Mouse (Mus musculus) adrenal gland, postnatal 10 days (tissue): ENCODE results near the gene Dagla. TPM values are rescaled to one million over a fixed set of nuclear protein-coding genes. Genes with fewer than 3 reads are reported as not detected.

Experiments
- DNase-seq: peaks from one replicate; pipeline ENCODE4 v3.0.0; 2021; ENCODE audit warnings: mixed read lengths
- total RNA-seq, 2 experiments: library from RNA; stranded (reverse); gene quantifications; 2 replicates each; pipeline ENCODE4 v1.2.3; 2021

Gene Dagla
- total RNA-seq, 2 experiments from 2014 or later: 6.3 to 8.4 TPM

- DNase-seq: no peak
Observed at GRCm38 (mm10) chr19:10239419-10239818, 65.3 kb downstream of the Dagla start.

DNA sequence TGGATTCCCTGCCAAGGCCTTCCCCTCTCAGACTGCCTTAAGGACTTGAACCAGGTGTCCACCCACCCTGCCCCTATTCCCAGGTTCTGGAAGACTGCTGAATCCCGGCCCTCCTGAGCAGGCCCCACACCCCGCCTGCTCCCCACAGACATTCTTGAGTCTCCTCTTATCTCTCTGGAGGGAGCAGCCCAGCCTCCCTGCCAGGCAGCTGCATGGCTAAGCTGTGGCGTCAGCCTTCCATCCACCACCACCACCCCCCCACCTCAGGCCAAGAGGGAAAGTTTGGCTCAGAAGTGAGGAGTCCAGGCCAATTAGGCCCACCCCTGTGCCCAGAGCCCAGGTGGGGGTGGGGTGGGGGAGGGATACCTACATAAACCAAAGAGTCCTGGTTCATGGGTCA lies 66.2 kb downstream of the Dagla start:
- no peak for DNase-seq

DNA sequence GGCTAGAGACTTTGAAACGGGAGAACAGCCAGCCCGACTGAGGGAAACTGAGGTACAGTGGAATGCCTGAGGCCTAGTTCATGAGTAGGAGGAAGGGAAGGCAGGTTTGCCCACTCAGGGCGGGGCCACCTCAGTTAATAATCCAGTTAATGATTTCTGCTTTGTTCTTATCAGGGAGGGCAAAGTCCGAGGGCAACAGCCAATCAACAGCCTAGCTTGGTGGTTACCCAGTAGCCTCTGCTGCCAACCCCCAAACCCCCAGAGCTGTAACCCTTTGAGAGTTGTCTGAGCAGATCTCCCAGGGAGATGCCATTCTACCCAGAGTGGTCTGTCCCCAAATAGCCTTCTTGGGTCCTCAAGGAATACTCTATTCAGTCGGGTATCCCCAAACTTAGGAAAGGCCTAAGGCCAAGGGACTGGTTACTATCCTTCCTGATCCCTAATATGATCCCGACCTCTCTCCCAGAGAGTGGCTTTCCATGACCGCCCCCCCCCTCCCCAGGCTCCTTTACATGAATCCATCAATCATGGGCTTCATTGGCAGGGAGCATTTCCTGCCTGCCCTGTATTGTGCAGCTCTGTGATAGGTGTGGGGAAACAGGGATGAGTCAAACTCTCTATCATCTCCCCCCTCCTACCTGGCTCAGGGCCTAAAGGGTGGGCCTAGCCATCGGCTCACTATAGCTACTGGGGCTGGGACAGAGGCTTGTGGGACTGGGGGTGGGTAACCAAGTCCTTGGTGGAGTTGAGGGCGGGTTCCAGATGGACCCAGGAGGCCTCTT lies 68.7 kb downstream of the Dagla start:
- DNase-seq: no peak

GRCm38 (mm10) chr19:10232327-10233017 lies 72.2 kb downstream of the Dagla start:
- no peak for DNase-seq

DNA sequence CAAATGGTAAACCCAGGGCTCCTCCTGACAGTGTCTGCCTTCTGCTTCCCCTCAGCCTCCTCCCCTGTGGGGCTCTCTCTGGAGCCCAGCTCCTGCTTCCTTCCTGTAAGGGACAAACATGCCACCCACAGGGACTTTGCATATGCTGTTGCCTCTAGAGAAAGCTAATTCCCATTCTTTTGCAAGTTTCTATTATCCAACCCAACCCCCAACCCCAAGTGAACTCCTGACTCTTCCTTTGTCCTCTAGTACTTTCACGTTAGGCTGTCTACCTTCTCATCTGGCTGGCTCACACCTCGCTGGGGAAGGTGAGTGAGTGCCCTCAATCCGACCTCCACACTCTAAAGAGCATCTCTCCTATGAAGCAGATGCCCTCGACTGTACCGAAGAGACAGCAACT lies 72.8 kb downstream of the Dagla start:
- DNase-seq: no peak

DNA sequence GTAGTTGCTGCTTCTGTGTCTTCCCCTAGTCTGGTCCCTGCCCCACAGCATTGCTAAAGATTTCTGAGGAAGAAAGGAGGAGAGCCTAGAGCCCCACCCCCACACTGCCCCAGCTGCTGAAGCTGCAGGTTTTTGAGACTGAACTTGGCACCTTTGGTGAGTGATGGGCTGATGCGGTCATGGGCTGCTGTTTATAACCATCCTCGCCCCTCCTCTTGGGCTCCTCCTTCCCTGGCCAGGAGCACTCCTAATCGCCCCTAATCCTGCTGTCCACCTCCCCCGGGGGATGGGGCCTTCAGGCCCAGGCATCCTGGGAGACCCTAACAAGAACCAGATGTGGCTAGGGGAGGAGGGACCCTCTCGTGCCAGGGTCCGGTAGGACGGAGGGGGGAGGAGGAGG lies 73.7 kb downstream of the Dagla start:
- no peak for DNase-seq

DNA sequence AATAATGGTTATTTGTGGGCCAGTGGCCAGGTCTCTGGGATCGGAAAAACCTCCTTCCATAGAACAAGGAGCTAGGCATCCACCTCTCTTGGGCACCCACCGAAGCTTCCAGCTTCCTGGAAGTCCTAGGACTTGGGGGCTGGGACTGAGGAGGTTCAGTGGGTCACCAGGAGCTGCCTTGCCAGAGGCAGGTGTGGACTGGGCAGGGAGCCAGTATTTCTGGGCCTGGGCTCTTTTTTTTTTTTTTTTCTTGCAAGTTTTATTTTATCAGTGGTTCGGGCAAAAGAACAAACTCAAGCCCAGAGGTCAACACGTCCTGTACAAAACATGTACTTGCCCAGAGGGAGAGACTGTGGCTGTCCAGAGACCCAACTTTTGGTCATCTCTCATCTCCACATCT lies 78.9 kb downstream of the Dagla start:
- no peak for DNase-seq

DNA sequence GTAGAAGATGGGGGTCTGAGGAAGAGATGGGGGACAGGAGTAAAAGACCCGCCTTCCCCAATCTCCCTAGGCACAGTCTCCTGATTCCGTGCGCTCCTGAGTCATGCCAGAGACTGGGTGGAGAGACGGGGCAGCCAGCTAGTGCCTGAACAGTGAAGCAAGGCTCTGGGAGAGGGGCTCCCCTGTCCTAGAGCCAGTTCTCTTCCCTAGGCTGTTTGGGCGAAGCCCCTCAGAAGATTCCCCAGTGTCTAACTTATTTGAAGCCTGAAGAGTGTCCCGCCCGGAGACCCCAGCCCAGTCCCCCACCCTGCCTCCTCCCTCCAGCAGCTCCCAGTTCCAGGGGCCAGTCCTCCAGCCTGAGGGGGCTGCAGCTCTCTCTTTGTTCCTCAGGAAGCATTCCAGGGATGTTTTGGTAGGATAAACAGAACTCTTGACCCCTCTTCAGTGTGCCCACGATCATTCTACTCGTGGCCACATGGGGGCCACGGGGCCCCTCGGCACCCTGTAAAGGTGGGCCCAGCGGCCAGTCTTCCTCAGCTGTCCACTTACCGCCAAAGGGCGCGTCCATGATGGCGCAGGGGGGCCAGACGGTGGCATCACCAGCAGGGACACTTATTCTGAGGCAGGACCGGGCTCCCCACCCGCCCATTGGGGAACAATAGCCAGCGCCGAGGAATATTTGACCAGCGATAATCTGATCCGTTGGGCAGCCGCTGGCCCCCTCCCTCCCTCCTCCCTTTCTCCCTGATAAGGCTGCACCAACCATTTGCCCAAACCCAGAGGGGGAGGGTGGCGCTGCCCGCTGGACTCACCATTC lies 79.8 kb downstream of the Dagla start:
- no peak for DNase-seq

GRCm38 (mm10) chr19:10223561-10223960 lies 81.1 kb downstream of the Dagla start:
- no peak for DNase-seq

- no peak for DNase-seq
Observed at GRCm38 (mm10) chr19:10222656-10223055, 82.0 kb downstream of the Dagla start.

DNA sequence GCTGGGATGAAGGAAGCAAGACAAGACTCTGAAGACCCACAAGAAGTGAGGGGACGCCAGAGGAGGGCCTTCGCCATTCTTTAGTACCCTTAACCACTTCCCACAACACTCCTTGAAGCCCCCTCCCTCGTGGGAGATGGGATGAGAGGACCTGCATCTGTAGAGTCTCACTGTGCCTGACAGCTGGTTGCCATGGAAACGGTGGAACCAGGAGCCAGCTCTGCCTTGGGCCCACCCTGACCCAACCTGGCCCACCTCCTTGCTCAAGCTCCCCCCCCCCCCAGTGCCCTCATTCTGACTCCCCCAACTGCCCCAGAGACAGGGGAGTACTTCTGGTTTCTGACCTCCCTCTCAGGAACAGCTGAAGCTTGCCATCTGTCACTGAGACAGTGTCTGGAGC lies 83.1 kb downstream of the Dagla start:
- no peak for DNase-seq

DNA sequence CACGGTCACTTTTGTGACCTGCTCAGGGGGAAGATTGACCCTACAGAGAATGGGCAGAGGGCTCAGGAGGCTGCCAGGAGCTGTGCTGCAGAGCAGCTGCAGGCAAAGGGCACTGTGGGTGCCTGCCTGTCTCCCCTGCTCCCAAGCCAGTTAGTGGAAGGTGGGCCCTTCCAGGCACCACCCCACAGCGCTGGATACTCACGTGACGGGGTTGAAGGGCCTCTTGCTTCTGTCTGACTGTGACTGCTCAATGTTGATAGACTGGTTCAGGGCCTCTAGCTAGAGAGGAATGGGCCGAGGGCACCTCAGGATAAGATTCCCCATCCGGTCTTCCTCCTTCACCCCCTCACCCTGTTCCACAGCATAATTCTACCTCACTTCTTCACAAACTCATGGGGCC lies 85.1 kb downstream of the Dagla start:
- no peak for DNase-seq

GRCm38 (mm10) chr19:10219108-10219507 lies 85.6 kb downstream of the Dagla start:
- DNase-seq: peak; percentile 70

DNA sequence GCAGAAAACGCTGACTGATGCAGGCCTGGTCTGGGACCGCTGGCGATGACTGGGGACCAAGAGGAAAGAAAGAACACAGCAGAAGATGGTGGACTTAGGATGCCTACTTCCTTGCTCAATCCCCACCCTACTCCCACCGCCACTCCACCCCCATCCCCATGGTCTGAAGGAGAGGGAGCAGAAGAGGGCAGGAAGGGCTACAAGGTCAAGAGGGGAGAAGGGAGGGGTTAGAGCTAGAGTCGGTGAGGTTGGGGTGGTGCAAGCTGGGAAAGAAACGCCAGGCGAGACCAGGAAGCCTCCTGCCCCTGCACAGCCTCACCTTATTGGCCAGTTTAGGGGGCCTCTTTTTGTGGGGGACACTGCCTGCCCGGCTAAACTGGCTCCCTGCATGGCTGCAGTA lies 88.6 kb downstream of the Dagla start:
- DNase-seq: no peak

- no peak for DNase-seq
Observed at GRCm38 (mm10) chr19:10213796-10214471, 90.7 kb downstream of the Dagla start.

DNA sequence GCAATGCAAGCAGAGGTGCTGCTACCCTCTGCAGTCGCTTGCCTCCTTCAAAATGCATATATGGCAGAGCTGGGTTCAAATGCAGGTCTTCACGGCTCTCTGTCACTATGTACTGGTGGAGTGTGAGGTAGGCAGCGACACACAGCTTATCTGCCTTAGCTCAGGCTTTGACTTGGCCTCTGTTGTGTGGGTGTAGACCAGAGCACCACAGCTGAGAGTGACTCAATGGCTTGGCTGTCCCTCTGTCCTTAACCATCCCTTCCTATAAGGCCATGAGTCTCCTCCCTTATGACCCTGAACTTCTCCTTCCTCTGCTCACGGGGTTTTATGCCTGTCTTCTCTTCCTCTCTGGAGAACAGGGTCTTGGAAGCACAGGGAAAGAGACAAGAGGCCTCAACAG lies 93.8 kb downstream of the Dagla start:
- no peak for DNase-seq

GRCm38 (mm10) chr19:10208851-10209250 lies 95.8 kb downstream of the Dagla start:
- DNase-seq: no peak

- no peak for DNase-seq
Observed at GRCm38 (mm10) chr19:10205051-10205450, 99.6 kb downstream of the Dagla start.

DNA sequence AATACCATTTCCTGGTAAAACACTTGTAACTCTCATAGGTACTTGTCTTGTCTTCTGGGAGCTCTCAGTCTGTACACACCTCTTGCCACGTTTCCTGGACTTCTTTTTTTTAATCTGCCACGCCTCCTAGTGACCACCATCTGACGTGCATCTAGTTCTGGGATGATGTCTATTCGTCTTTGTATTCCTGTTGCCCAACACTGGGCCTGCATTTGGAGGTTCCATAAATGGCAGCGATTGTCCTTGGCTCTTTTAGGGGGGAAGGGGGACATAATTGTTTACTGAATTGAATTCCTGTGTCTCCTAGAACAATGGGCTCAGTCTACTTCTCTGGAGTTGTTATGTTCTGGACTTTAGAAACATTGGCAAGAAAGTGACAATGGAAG lies 100.1 kb downstream of the Dagla start:
- DNase-seq: peak; percentile 53

- peak; percentile 93 for DNase-seq
Observed at GRCm38 (mm10) chr19:10203848-10204615, 100.6 kb downstream of the Dagla start, which contains the start of the genes Tmem258 and Fen1. Tmem258 (plus strand) TSS chr19:10204014. Fen1 (minus strand) TSS chr19:10204169.

DNA sequence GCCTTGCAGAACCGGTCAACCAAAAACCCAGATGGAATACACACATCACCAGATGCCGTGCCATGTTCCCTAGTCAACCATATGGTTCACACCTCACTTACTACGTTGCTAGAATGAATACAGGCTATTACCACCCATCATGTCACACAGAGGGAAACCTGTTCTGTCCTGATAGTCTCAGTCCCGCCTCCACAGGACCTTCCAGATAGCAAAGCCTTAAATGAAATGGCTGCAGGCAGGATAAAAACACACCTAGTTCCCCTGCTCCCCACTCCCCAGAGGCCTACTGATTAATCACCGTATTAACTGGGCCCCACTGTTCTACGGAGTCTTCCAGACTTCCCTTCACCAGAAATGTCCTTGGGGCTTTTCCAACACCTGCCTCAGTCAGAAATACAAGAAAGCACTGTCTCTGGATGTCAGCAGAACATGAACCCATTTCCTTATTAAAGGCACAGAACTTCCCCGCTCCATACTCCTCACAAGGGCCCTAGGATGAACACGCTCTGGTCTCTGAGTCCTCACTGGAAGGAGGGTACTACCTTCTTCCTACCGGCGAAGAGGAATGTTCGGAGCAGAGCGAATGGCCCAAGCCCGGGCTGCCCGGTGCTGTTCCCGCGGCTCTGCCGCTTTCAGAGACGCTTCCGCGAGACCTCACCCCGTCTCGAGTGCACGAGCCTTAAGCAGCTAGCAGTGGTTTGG lies 101.4 kb downstream of the Dagla start:
- DNase-seq: no peak
